Mouse (Mus musculus): ENCODE measurements around the gene Guf1. TPM values are rescaled to one million over a fixed set of nuclear protein-coding genes. Genes with fewer than 3 reads are reported as not detected.

Gene Guf1
- 46.8 and 49.2 TPM in 2 replicates for polyA plus RNA-seq (2014; fragmentation: Nextera tagmentation; extraction: Ambion mirVana)

GRCm38 (mm10) chr5:69556628-69557403, at the start of gene Guf1:
Guf1 (plus strand) TSS chr5:69556923.
- H3K27ac ChIP-seq (replicated peaks; ENCODE audit: low read depth, low read length): peak within 1 kb of the TSS; percentile 67
- ATAC-seq (replicated peaks; ENCODE audit: insufficient number of reproducible peaks, low FRiP score, low TSS enrichment, low read depth): peak; percentile 90
- H3K4me1 ChIP-seq (ENCODE audit: control insufficient read depth, insufficient read depth, low read length): no peaks in the 10 kb centered on the region
- no peaks in the 10 kb centered on the region for H3K27me3 ChIP-seq (ENCODE audit: control insufficient read depth, insufficient read depth, low read length)
- under 1% methylated on average over 72 of the region's 72 CpGs for WGBS
- peak within 1 kb of the TSS; percentile 42 for H3K4me2 ChIP-seq (ENCODE audit: low read depth, low read length)
- peak within 1 kb of the TSS; percentile 99 for H3K9ac ChIP-seq (replicated peaks; ENCODE audit: low read length)
- H3K36me3 ChIP-seq (replicated peaks; ENCODE audit: control insufficient read depth, insufficient read depth, low read depth, low read length): no peaks in the 10 kb centered on the region
- no peaks in the 10 kb centered on the region for H3K9me3 ChIP-seq (replicated peaks; ENCODE audit: control insufficient read depth, low read length)
- peak within 1 kb of the TSS; percentile 84 for H3K4me3 ChIP-seq (ENCODE audit: low read depth, low read length)
- DNase-seq (ENCODE audit: low spot score): peak; percentile 91

GRCm38 (mm10) chr5:69507045-69507444, 49.7 kb upstream of the Guf1 start:
- H3K36me3 ChIP-seq (replicated peaks; ENCODE audit: control insufficient read depth, insufficient read depth, low read depth, low read length): no peaks in the 10 kb centered on the region
- H3K4me1 ChIP-seq (ENCODE audit: control insufficient read depth, insufficient read depth, low read length): no peaks in the 10 kb centered on the region
- no peak overlapping the region for H3K4me3 ChIP-seq (ENCODE audit: low read depth, low read length)
- H3K9me3 ChIP-seq (replicated peaks; ENCODE audit: control insufficient read depth, low read length): no peaks in the 10 kb centered on the region
- 90% methylated on average over 3 of the region's 3 CpGs for WGBS
- H3K4me2 ChIP-seq (ENCODE audit: low read depth, low read length): no peak overlapping the region
- no peak overlapping the region for H3K9ac ChIP-seq (replicated peaks; ENCODE audit: low read length)
- no peak overlapping the region for H3K27ac ChIP-seq (replicated peaks; ENCODE audit: low read depth, low read length)
- no peaks in the 10 kb centered on the region for H3K27me3 ChIP-seq (ENCODE audit: control insufficient read depth, insufficient read depth, low read length)
- ATAC-seq (replicated peaks; ENCODE audit: insufficient number of reproducible peaks, low FRiP score, low TSS enrichment, low read depth) (no peak), DNase-seq (ENCODE audit: low spot score) (no peak)

GRCm38 (mm10) chr5:69511631-69512030, 45.1 kb upstream of the Guf1 start:
- whole genome bisulfite sequencing: 42% methylated on average over 3 of the region's 3 CpGs
- Histone ChIP-seq H3K4me2 (ENCODE audit: low read depth, low read length) (no peak overlapping the region), H3K4me3 (ENCODE audit: low read depth, low read length) (no peak overlapping the region), H3K9me3 (replicated peaks; ENCODE audit: control insufficient read depth, low read length) (no peaks in the 10 kb centered on the region), H3K9ac (replicated peaks; ENCODE audit: low read length) (no peak overlapping the region), H3K27ac (replicated peaks; ENCODE audit: low read depth, low read length) (no peak overlapping the region), H3K36me3 (replicated peaks; ENCODE audit: control insufficient read depth, insufficient read depth, low read depth, low read length) (no peaks in the 10 kb centered on the region), H3K27me3 (ENCODE audit: control insufficient read depth, insufficient read depth, low read length) (no peaks in the 10 kb centered on the region), H3K4me1 (ENCODE audit: control insufficient read depth, insufficient read depth, low read length) (no peaks in the 10 kb centered on the region)
- DNase-seq (ENCODE audit: low spot score): no peak
- no peak for ATAC-seq (replicated peaks; ENCODE audit: insufficient number of reproducible peaks, low FRiP score, low TSS enrichment, low read depth)

- Histone ChIP-seq H3K36me3 (replicated peaks; ENCODE audit: control insufficient read depth, insufficient read depth, low read depth, low read length) (no peaks in the 10 kb centered on the region), H3K27me3 (ENCODE audit: control insufficient read depth, insufficient read depth, low read length) (no peaks in the 10 kb centered on the region), H3K27ac (replicated peaks; ENCODE audit: low read depth, low read length) (no peak overlapping the region), H3K9ac (replicated peaks; ENCODE audit: low read length) (no peak overlapping the region), H3K4me2 (ENCODE audit: low read depth, low read length) (no peak overlapping the region), H3K4me1 (ENCODE audit: control insufficient read depth, insufficient read depth, low read length) (no peaks in the 10 kb centered on the region), H3K9me3 (replicated peaks; ENCODE audit: control insufficient read depth, low read length) (no peaks in the 10 kb centered on the region), H3K4me3 (ENCODE audit: low read depth, low read length) (no peak overlapping the region)
- DNase-seq (ENCODE audit: low spot score) (peak; percentile 1), ATAC-seq (replicated peaks; ENCODE audit: insufficient number of reproducible peaks, low FRiP score, low TSS enrichment, low read depth) (no peak)
- WGBS: 59% methylated on average over 4 of the region's 4 CpGs
Observed at GRCm38 (mm10) chr5:69512203-69512602, 44.5 kb upstream of the Guf1 start.

GRCm38 (mm10) chr5:69520661-69521278, 36.0 kb upstream of the Guf1 start:
- Histone ChIP-seq H3K4me3 (ENCODE audit: low read depth, low read length) (no peak overlapping the region), H3K9ac (replicated peaks; ENCODE audit: low read length) (no peak overlapping the region), H3K4me2 (ENCODE audit: low read depth, low read length) (no peak overlapping the region), H3K36me3 (replicated peaks; ENCODE audit: control insufficient read depth, insufficient read depth, low read depth, low read length) (no peaks in the 10 kb centered on the region), H3K27ac (replicated peaks; ENCODE audit: low read depth, low read length) (no peak overlapping the region), H3K27me3 (ENCODE audit: control insufficient read depth, insufficient read depth, low read length) (no peaks in the 10 kb centered on the region), H3K4me1 (ENCODE audit: control insufficient read depth, insufficient read depth, low read length) (no peaks in the 10 kb centered on the region), H3K9me3 (replicated peaks; ENCODE audit: control insufficient read depth, low read length) (no peaks in the 10 kb centered on the region)
- ATAC-seq (replicated peaks; ENCODE audit: insufficient number of reproducible peaks, low FRiP score, low TSS enrichment, low read depth): no peak
- 39% methylated on average over 7 of the region's 7 CpGs for WGBS
- DNase-seq (ENCODE audit: low spot score): peak; percentile 79

- WGBS: 77% methylated on average over 5 of the region's 5 CpGs
- no peak for ATAC-seq (replicated peaks; ENCODE audit: insufficient number of reproducible peaks, low FRiP score, low TSS enrichment, low read depth)
- no peaks in the 10 kb centered on the region for H3K9me3 ChIP-seq (replicated peaks; ENCODE audit: control insufficient read depth, low read length)
- H3K9ac ChIP-seq (replicated peaks; ENCODE audit: low read length): no peak overlapping the region
- no peaks in the 10 kb centered on the region for H3K27me3 ChIP-seq (ENCODE audit: control insufficient read depth, insufficient read depth, low read length)
- no peaks in the 10 kb centered on the region for H3K4me1 ChIP-seq (ENCODE audit: control insufficient read depth, insufficient read depth, low read length)
- no peak overlapping the region for H3K4me3 ChIP-seq (ENCODE audit: low read depth, low read length)
- DNase-seq (ENCODE audit: low spot score): no peak
- H3K27ac ChIP-seq (replicated peaks; ENCODE audit: low read depth, low read length): no peak overlapping the region
- no peaks in the 10 kb centered on the region for H3K36me3 ChIP-seq (replicated peaks; ENCODE audit: control insufficient read depth, insufficient read depth, low read depth, low read length)
- H3K4me2 ChIP-seq (ENCODE audit: low read depth, low read length): no peak overlapping the region
Observed at GRCm38 (mm10) chr5:69522064-69522463, 34.7 kb upstream of the Guf1 start.

GRCm38 (mm10) chr5:69523944-69524343, 32.8 kb upstream of the Guf1 start:
- Histone ChIP-seq H3K4me3 (ENCODE audit: low read depth, low read length) (no peak overlapping the region), H3K9me3 (replicated peaks; ENCODE audit: control insufficient read depth, low read length) (no peaks in the 10 kb centered on the region), H3K36me3 (replicated peaks; ENCODE audit: control insufficient read depth, insufficient read depth, low read depth, low read length) (no peaks in the 10 kb centered on the region), H3K4me2 (ENCODE audit: low read depth, low read length) (no peak overlapping the region), H3K27ac (replicated peaks; ENCODE audit: low read depth, low read length) (no peak overlapping the region), H3K9ac (replicated peaks; ENCODE audit: low read length) (no peak overlapping the region), H3K4me1 (ENCODE audit: control insufficient read depth, insufficient read depth, low read length) (no peaks in the 10 kb centered on the region), H3K27me3 (ENCODE audit: control insufficient read depth, insufficient read depth, low read length) (no peaks in the 10 kb centered on the region)
- DNase-seq (ENCODE audit: low spot score) (no peak), ATAC-seq (replicated peaks; ENCODE audit: insufficient number of reproducible peaks, low FRiP score, low TSS enrichment, low read depth) (no peak)

GRCm38 (mm10) chr5:69541680-69542079, 15.0 kb upstream of the Guf1 start:
- Histone ChIP-seq H3K4me1 (ENCODE audit: control insufficient read depth, insufficient read depth, low read length) (no peaks in the 10 kb centered on the region), H3K4me3 (ENCODE audit: low read depth, low read length) (no peak overlapping the region), H3K27me3 (ENCODE audit: control insufficient read depth, insufficient read depth, low read length) (no peaks in the 10 kb centered on the region), H3K36me3 (replicated peaks; ENCODE audit: control insufficient read depth, insufficient read depth, low read depth, low read length) (no peaks in the 10 kb centered on the region), H3K9ac (replicated peaks; ENCODE audit: low read length) (no peak overlapping the region), H3K4me2 (ENCODE audit: low read depth, low read length) (no peak overlapping the region), H3K9me3 (replicated peaks; ENCODE audit: control insufficient read depth, low read length) (no peaks in the 10 kb centered on the region), H3K27ac (replicated peaks; ENCODE audit: low read depth, low read length) (no peak overlapping the region)
- DNase-seq (ENCODE audit: low spot score): no peak
- ATAC-seq (replicated peaks; ENCODE audit: insufficient number of reproducible peaks, low FRiP score, low TSS enrichment, low read depth): no peak
- WGBS: 80% methylated on average over 1 of the region's 1 CpGs

All from embryonic facial prominence, embryonic 11.5 days (tissue).